Mouse (Mus musculus) thymus, adult 2 months (tissue): ENCODE data around the gene Abr.
A peak's percentile ranks its signal among the peaks of the same experiment; 100 is the strongest.

Experiments used
- CTCF ChIP-seq: fragments of 200-500 bp; IDR thresholded peaks from 2 replicates; pipeline ENCODE4 v1.5.1; 2012; ENCODE audit warnings: mild to moderate bottlenecking, control low read depth, low read length, moderate library complexity, borderline replicate concordance; ENCODE audit not compliant: control insufficient read depth, poor library complexity, insufficient read depth; ENCODE audit errors: extremely low read depth
- POLR2A ChIP-seq: fragments of 200-500 bp; IDR thresholded peaks from 2 replicates; pipeline ENCODE4 v1.6.1; 2012; ENCODE audit warnings: mild to moderate bottlenecking, low read length, control low read depth, moderate library complexity; ENCODE audit not compliant: control insufficient read depth, poor library complexity, insufficient read depth; ENCODE audit errors: extremely low read depth

DNA sequence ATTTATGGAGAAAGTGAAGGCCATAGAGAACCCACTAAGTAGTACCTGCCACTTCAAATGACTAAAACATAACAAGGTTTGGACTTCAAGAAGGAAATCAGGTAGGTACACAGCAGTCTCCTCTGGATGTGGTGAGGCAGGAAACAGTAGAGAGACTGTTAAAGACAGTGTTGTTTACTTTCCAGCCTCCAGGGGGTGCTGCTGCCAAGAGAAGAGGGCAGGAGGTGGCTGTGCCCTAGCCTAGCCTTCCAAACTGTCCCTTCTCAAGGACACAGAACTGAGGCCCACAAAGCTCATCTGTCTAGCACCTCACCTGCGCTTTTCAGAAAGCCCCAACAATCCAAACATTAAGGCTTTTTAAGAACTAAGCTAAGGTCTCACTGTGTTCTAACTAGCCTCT, 81.1 kb downstream of the Abr start:
- TF ChIP-seq POLR2A (no peak), CTCF (peak; percentile 71; the same call in 1 of the 2 replicates)
